Mouse (Mus musculus): ENCODE measurements around the gene Dlgap1. TPM values are rescaled to one million over a fixed set of nuclear protein-coding genes. Genes with fewer than 3 reads are reported as not detected.

Dlgap1 gene
- polyA plus RNA-seq, 1 experiment from 2014 or later = 0.52 TPM

DNA sequence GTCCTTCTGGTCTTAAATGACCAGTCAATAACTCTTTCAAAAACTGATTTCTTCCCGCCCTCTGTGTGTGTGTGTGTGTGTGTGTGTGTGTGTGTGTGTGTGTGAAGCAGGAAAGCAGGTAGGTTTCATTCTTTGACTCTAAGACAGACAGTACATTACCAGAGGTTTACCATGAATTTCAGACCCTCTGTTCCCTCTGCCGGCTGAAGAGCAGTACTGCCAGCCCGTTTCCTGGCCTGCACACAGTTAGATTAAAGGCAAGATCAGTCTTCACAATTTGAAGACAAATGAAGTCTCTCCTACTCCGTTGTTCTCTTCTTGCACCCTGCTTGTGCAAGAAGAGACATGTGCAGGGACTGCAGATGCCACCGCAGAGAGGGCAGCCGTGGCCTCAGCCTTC lies 373.0 kb downstream of the Dlgap1 start:
- Histone ChIP-seq H3K27ac (ENCODE audit: poor library complexity, severe bottlenecking) (no peak overlapping the region), H3K4me1 (replicated peaks) (no peaks in the 10 kb centered on the region), H3K27me3 (replicated peaks) (no peaks in the 10 kb centered on the region), H3K4me2 (no peak overlapping the region), H3K9ac (no peak overlapping the region), H3K36me3 (no peaks in the 10 kb centered on the region), H3K4me3 (no peak overlapping the region), H3K9me3 (replicated peaks) (no peaks in the 10 kb centered on the region)
- WGBS = 58% methylated on average over 6 of the region's 6 CpGs
- no peak for ATAC-seq (ENCODE audit: insufficient number of reproducible peaks, low FRiP score)

DNA sequence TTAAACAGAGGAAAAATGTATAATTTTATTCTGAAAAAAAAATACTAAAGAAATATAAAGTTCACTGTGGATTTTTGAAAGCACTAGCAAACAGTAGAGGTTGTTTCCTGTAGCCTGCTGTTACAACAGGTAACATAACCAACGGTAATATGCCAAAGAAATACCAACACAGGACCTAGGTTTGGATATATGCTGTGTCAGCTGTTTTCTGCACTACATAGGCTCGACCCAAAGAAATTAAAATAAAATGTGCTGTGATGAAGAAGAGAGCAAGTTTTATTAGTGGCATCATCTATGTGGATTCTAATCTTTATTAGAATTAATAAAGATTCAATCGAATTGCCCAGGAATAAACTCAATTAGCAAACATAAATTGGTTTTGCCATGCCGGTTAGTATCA lies 378.5 kb downstream of the Dlgap1 start:
- H3K9me3 ChIP-seq (replicated peaks) = no peaks in the 10 kb centered on the region
- WGBS = 79% methylated on average over 4 of the region's 4 CpGs
- no peaks in the 10 kb centered on the region for H3K27me3 ChIP-seq (replicated peaks)
- no peak overlapping the region for H3K9ac ChIP-seq
- no peaks in the 10 kb centered on the region for H3K36me3 ChIP-seq
- no peak for ATAC-seq (ENCODE audit: insufficient number of reproducible peaks, low FRiP score)
- no peak overlapping the region for H3K4me2 ChIP-seq
- no peak overlapping the region for H3K27ac ChIP-seq (ENCODE audit: poor library complexity, severe bottlenecking)
- H3K4me3 ChIP-seq = no peak overlapping the region
- no peaks in the 10 kb centered on the region for H3K4me1 ChIP-seq (replicated peaks)

DNA sequence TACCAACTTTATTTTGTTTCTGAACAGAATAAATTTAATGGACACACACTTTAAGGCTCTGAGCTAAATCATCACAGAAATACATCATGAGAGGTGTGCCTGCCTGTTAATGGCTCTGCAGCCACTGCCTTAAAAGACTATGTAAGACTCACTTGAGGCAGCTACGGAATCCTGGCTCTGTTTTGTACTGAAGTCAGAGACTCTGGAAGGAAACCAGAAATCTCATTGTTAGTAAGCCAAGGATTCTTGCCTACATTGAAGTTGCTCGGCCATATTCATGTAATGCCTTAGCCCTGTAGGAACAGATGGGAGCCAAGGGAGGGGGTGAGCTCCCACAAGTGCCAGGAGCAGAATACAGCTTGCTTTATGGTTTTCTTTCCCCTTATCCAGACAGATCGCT lies 394.7 kb downstream of the Dlgap1 start:
- no peak for ATAC-seq (ENCODE audit: insufficient number of reproducible peaks, low FRiP score)
- 68% methylated on average over 3 of the region's 3 CpGs for WGBS
- Histone ChIP-seq H3K4me3 (no peak overlapping the region), H3K4me1 (replicated peaks) (no peaks in the 10 kb centered on the region), H3K9ac (no peak overlapping the region), H3K27ac (ENCODE audit: poor library complexity, severe bottlenecking) (no peak overlapping the region), H3K4me2 (no peak overlapping the region), H3K36me3 (no peaks in the 10 kb centered on the region), H3K9me3 (replicated peaks) (no peaks in the 10 kb centered on the region), H3K27me3 (replicated peaks) (no peaks in the 10 kb centered on the region)

DNA sequence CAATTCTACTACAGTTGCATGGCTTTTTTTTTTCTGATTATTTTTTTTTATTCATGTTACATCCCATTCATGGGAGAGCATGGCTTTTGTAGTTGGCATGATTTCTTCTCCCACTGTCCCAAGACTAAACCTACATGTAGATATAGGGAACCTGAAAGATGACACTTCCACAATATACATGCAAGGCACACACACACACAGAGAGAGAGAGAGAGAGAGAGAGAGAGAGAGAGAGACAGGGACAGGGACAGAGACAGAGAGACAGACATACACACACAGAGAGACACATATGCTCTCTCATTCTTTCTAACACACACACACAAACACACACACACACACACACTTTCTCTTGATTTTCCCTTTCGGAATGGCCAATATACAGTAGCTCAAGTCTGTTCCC lies 395.1 kb downstream of the Dlgap1 start:
- H3K9me3 ChIP-seq (replicated peaks) = no peaks in the 10 kb centered on the region
- no peak for ATAC-seq (ENCODE audit: insufficient number of reproducible peaks, low FRiP score)
- 81% methylated on average over 1 of the region's 1 CpGs for WGBS
- H3K36me3 ChIP-seq = no peaks in the 10 kb centered on the region
- H3K27me3 ChIP-seq (replicated peaks) = no peaks in the 10 kb centered on the region
- no peak overlapping the region for H3K27ac ChIP-seq (ENCODE audit: poor library complexity, severe bottlenecking)
- no peaks in the 10 kb centered on the region for H3K4me1 ChIP-seq (replicated peaks)
- no peak overlapping the region for H3K4me3 ChIP-seq
- no peak overlapping the region for H3K9ac ChIP-seq
- no peak overlapping the region for H3K4me2 ChIP-seq

DNA sequence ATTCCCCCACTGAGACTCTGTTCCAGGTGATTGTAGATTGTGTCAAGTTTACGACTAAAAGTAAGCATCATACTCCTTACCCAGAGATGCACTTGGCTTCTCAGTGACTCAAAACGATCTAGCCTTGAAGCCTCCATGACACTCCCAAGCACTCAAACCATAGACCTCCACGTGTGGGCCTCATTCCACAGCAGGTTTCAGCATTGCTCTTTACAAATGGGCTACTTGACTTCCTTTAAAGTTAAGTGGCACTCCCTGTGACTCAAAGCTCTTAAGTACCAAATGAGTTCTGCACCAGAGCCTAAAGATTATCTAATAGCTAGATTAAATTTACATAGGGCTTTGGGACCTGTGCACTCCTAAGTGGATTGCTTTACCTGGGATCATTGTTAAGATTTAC lies 400.3 kb downstream of the Dlgap1 start:
- no peaks in the 10 kb centered on the region for H3K4me1 ChIP-seq (replicated peaks)
- H3K36me3 ChIP-seq = no peaks in the 10 kb centered on the region
- H3K27me3 ChIP-seq (replicated peaks) = no peaks in the 10 kb centered on the region
- no peak overlapping the region for H3K9ac ChIP-seq
- H3K27ac ChIP-seq (ENCODE audit: poor library complexity, severe bottlenecking) = no peak overlapping the region
- no peaks in the 10 kb centered on the region for H3K9me3 ChIP-seq (replicated peaks)
- WGBS = 69% methylated on average over 3 of the region's 3 CpGs
- H3K4me3 ChIP-seq = no peak overlapping the region
- H3K4me2 ChIP-seq = no peak overlapping the region
- ATAC-seq (ENCODE audit: insufficient number of reproducible peaks, low FRiP score) = no peak

DNA sequence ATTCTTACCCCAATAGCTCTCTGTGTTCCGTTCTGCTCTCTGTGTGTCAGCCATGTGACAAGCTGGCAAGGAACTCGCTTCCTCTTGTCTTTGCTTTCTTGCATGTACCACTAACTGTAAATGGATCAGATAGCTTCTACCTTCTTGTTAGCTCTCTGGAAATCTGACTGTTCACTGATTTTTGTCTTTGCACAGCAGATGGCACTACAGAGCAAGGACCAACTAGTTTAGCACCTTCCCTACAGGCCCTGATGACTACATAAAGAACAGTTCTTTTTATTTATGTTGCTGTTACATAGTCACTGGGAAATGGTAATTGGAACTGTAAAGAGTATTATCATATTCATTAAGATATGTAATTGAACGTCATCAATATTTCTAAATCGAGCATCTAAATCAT lies 408.1 kb downstream of the Dlgap1 start:
- H3K4me1 ChIP-seq (replicated peaks) = no peaks in the 10 kb centered on the region
- no peaks in the 10 kb centered on the region for H3K27me3 ChIP-seq (replicated peaks)
- no peak for ATAC-seq (ENCODE audit: insufficient number of reproducible peaks, low FRiP score)
- H3K4me2 ChIP-seq = no peak overlapping the region
- H3K9ac ChIP-seq = no peak overlapping the region
- WGBS = 70% methylated on average over 4 of the region's 4 CpGs
- H3K9me3 ChIP-seq (replicated peaks) = no peaks in the 10 kb centered on the region
- H3K27ac ChIP-seq (ENCODE audit: poor library complexity, severe bottlenecking) = no peak overlapping the region
- H3K36me3 ChIP-seq = no peaks in the 10 kb centered on the region
- H3K4me3 ChIP-seq = no peak overlapping the region

DNA sequence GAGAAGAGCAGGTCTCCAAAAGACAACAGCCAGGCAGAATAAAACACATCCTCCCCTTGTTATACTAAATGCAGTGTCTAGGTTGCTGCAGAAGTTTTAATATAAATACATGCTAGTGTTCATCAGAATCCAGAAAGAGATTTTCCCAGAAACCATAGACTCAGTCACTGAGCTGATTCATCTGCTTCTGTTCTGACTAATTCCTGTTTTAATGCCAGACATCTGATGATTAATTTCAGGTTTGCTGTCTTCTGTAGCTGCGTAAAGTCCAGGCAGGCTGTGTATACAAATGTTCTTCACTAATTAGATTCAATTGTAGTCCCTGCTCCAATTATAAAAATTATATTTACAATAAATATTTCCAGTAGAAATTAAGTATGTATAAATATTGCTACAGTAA lies 419.6 kb downstream of the Dlgap1 start:
- H3K27ac ChIP-seq (ENCODE audit: poor library complexity, severe bottlenecking) = no peak overlapping the region
- no peak for ATAC-seq (ENCODE audit: insufficient number of reproducible peaks, low FRiP score)
- no peaks in the 10 kb centered on the region for H3K27me3 ChIP-seq (replicated peaks)
- H3K4me3 ChIP-seq = no peak overlapping the region
- no peak overlapping the region for H3K9ac ChIP-seq
- H3K4me2 ChIP-seq = no peak overlapping the region
- H3K4me1 ChIP-seq (replicated peaks) = no peaks in the 10 kb centered on the region
- H3K36me3 ChIP-seq = no peaks in the 10 kb centered on the region
- peaks cover 4% of the 10 kb centered on the region; the same call in 1 of the 2 replicates for H3K9me3 ChIP-seq (replicated peaks)
- WGBS = 85% methylated on average over 1 of the region's 1 CpGs

DNA sequence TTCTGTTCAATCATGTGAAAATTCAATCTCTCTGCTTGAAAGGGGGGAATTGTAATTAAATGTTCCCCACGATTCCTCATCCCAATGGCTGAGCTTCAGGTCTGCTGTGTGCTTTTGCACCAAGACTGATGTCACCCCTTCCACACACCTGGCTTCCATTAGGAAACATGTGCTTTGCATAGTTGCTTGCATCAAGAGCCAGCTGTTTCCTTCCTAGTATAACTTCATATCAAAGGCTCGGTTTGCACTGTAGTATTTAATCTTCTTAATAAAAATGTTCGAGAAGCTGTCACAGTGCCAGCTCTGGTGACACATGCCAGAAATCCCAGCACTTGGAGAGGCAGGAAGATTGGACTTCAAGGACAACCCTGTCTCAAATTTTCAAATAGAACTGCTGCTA lies 428.3 kb downstream of the Dlgap1 start:
- Histone ChIP-seq H3K4me1 (replicated peaks) (no peaks in the 10 kb centered on the region), H3K36me3 (no peaks in the 10 kb centered on the region), H3K9ac (no peak overlapping the region), H3K27ac (ENCODE audit: poor library complexity, severe bottlenecking) (no peak overlapping the region), H3K9me3 (replicated peaks) (no peaks in the 10 kb centered on the region), H3K27me3 (replicated peaks) (no peaks in the 10 kb centered on the region), H3K4me2 (no peak overlapping the region), H3K4me3 (no peak overlapping the region)
- WGBS = 46% methylated on average over 3 of the region's 3 CpGs
- no peak for ATAC-seq (ENCODE audit: insufficient number of reproducible peaks, low FRiP score)

DNA sequence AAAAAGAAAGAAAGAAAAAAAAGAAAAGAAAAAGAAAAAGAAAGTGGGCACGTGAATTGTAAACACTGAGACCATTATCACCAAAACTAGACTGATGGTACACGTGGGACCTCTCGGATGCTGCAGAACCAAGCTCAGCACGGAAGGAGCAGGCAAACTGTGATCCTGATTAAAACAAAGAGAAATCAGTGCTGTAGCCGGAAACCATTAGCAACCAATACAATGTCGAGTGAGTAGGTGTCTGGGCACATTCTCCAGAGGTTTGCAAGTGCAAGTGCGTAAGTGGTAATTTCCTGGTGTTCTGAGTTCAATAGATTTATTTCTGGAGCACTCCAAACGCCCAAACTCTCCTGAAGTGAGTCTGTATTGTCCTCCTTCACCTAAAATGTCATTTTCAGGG lies 428.8 kb downstream of the Dlgap1 start:
- Histone ChIP-seq H3K4me1 (replicated peaks) (no peaks in the 10 kb centered on the region), H3K4me3 (no peak overlapping the region), H3K36me3 (no peaks in the 10 kb centered on the region), H3K27me3 (replicated peaks) (no peaks in the 10 kb centered on the region), H3K9ac (no peak overlapping the region), H3K27ac (ENCODE audit: poor library complexity, severe bottlenecking) (no peak overlapping the region), H3K4me2 (no peak overlapping the region), H3K9me3 (replicated peaks) (no peaks in the 10 kb centered on the region)
- ATAC-seq (ENCODE audit: insufficient number of reproducible peaks, low FRiP score) = no peak
- WGBS = 50% methylated on average over 8 of the region's 8 CpGs

DNA sequence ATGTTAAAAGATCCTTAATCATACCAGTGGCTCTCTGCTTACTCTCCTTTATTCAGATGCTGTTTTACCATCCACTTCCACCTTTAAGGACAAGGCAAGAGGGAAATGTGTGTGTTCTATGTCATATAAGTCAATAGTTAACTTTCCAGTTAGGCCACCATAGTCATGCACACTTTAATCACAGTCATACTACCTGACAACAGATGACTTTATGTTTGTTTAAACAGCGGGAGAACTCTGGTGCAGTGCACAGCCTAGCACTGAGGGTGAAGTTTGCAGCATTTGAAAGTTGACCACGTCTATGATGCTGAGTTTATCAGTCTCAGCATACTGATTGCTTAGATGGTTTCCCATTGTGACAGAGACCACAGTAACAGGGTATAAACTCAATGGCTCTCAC lies 433.0 kb downstream of the Dlgap1 start:
- Histone ChIP-seq H3K36me3 (no peaks in the 10 kb centered on the region), H3K4me3 (no peak overlapping the region), H3K9ac (no peak overlapping the region), H3K27ac (ENCODE audit: poor library complexity, severe bottlenecking) (no peak overlapping the region), H3K27me3 (replicated peaks) (no peaks in the 10 kb centered on the region), H3K4me1 (replicated peaks) (no peaks in the 10 kb centered on the region), H3K4me2 (no peak overlapping the region), H3K9me3 (replicated peaks) (no peaks in the 10 kb centered on the region)
- 52% methylated on average over 2 of the region's 2 CpGs for WGBS
- ATAC-seq (ENCODE audit: insufficient number of reproducible peaks, low FRiP score) = no peak

DNA sequence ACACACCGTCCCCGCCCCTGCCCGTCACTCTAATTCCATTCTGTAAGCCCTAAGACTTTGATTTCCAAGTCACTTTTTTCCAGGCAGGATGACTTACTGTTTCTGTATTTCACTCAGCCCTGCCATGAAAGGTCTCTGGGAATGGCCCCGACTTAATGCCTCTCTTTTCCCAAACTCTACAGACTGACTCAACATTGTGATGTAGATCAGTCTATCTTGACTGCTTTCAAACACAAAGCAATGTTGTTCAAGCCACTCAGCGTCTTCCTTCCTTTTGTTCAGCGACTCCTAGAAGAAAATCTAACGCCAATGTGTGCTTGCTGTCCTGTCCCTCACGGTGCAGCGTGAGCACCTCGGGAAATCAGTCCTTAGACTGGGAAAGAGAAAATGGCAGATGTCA lies 434.9 kb downstream of the Dlgap1 start:
- no peak for ATAC-seq (ENCODE audit: insufficient number of reproducible peaks, low FRiP score)
- 44% methylated on average over 10 of the region's 10 CpGs for WGBS

DNA sequence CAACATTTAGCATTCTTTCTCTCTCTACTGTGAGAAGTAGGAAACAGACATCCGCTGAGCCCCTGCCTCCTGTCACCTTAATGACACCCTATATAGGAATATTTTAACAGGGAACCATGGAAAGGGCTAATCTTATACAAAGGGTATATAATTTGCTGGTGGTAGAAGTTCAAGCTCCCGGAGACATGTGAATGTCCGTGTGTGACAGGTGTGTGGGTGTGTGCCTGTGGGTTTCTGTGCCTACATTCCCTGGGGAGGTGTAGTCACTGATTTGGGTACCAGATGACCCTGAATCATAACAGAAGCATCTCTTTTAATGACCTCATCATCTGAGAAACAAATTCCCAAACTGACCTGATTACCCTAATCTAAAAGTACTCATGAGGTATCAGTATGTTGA lies 445.3 kb downstream of the Dlgap1 start:
- H3K9me3 ChIP-seq (replicated peaks) = no peaks in the 10 kb centered on the region
- no peaks in the 10 kb centered on the region for H3K36me3 ChIP-seq
- no peaks in the 10 kb centered on the region for H3K4me1 ChIP-seq (replicated peaks)
- no peaks in the 10 kb centered on the region for H3K27me3 ChIP-seq (replicated peaks)
- no peak overlapping the region for H3K4me2 ChIP-seq
- no peak overlapping the region for H3K27ac ChIP-seq (ENCODE audit: poor library complexity, severe bottlenecking)
- WGBS = 86% methylated on average over 3 of the region's 3 CpGs
- H3K4me3 ChIP-seq = no peak overlapping the region
- no peak overlapping the region for H3K9ac ChIP-seq
- no peak for ATAC-seq (ENCODE audit: insufficient number of reproducible peaks, low FRiP score)

More for the DNA sequence above, 434.9 kb downstream of the Dlgap1 start:
- Histone ChIP-seq H3K4me3 (no peak overlapping the region), H3K4me2 (no peak overlapping the region), H3K36me3 (no peaks in the 10 kb centered on the region), H3K27me3 (replicated peaks) (no peaks in the 10 kb centered on the region), H3K9me3 (replicated peaks) (no peaks in the 10 kb centered on the region), H3K27ac (ENCODE audit: poor library complexity, severe bottlenecking) (no peak overlapping the region), H3K9ac (no peak overlapping the region), H3K4me1 (replicated peaks) (no peaks in the 10 kb centered on the region)

All from heart, embryonic 12.5 days (tissue).